Mouse (Mus musculus) midbrain, embryonic 13.5 days (tissue): Measurements from ENCODE around the gene Hoxd3. TPM values are rescaled to one million over a fixed set of nuclear protein-coding genes. Genes with fewer than 3 reads are reported as not detected.

Source experiments
- ATAC-seq: fragments of 200-750 bp; cut with Nextera tagmentation; 2 replicates; pipeline ENCODE4 v1.8.0; 2017; ENCODE audit warnings: mild to moderate bottlenecking, moderate TSS enrichment, moderate library complexity
- H3K27ac ChIP-seq: fragments of 300-500 bp; sonication (generic); 2 replicates; pipeline ENCODE4 v1.5.1; 2015; ENCODE audit warnings: inconsistent platforms, mild to moderate bottlenecking, moderate library complexity
- H3K27me3 ChIP-seq: fragments of 300-500 bp; sonication (generic); 2 replicates; pipeline ENCODE4 v1.6.1; 2015; ENCODE audit warnings: mild to moderate bottlenecking, inconsistent platforms
- H3K36me3 ChIP-seq: fragments of 300-500 bp; sonication (generic); 2 replicates; pipeline ENCODE4 v1.6.1; 2015; ENCODE audit warnings: mild to moderate bottlenecking, inconsistent platforms
- H3K4me1 ChIP-seq: fragments of 300-500 bp; sonication (generic); replicated peaks from 2 replicates; pipeline ENCODE4 v1.6.1; 2015; ENCODE audit warnings: inconsistent platforms
- H3K4me2 ChIP-seq: fragments of 300-500 bp; sonication (generic); replicated peaks from 2 replicates; pipeline ENCODE4 v1.6.1; 2015; ENCODE audit warnings: moderate library complexity, mild to moderate bottlenecking, inconsistent platforms
- H3K4me3 ChIP-seq: fragments of 300-500 bp; sonication (generic); replicated peaks from 2 replicates; pipeline ENCODE4 v1.5.1; 2015; ENCODE audit warnings: mild to moderate bottlenecking, inconsistent platforms
- H3K9ac ChIP-seq: fragments of 300-500 bp; sonication (generic); replicated peaks from 2 replicates; pipeline ENCODE4 v1.6.1; 2015; ENCODE audit warnings: mild to moderate bottlenecking, inconsistent platforms
- H3K9me3 ChIP-seq: fragments of 300-500 bp; sonication (generic); 2 replicates; pipeline ENCODE4 v1.6.1; 2016; ENCODE audit warnings: mild to moderate bottlenecking, inconsistent platforms
- WGBS: fragments of 180-500 bp; shearing (Covaris S2); methylation state at CpG from one replicate; pipeline ENCODE4 v1.1.7; 2015; 5-methylcytosine and 5-hydroxymethylcytosine counted together
- polyA plus RNA-seq: library from polyadenylated mRNA; unstranded; fragments of >200 nt; fragmentation: Nextera tagmentation; extraction: Ambion mirVana; gene quantifications from 2 replicates; pipeline ENCODE4 v1.2.1, GENCODE M21; 2015

Gene Hoxd3
- polyA plus RNA-seq, 1 experiment from 2014 or later, result 0.17 TPM

GRCm38 (mm10) chr2:74672481-74673362 is 39.0 kb upstream of the Hoxd3 start:
- peak overlapping the region; percentile 50 for H3K4me2 ChIP-seq
- no peak overlapping the region for H3K27ac ChIP-seq
- H3K36me3 ChIP-seq, result no peaks in the 10 kb centered on the region
- no peak overlapping the region for H3K9ac ChIP-seq
- peaks cover 12% of the 10 kb centered on the region for H3K4me1 ChIP-seq
- under 1% methylated on average over 40 of the region's 40 CpGs for WGBS
- H3K27me3 ChIP-seq, result peaks cover 99% of the 10 kb centered on the region
- peak overlapping the region; percentile 28 for H3K4me3 ChIP-seq
- ATAC-seq, result peak; percentile 74
- H3K9me3 ChIP-seq, result no peaks in the 10 kb centered on the region

DNA sequence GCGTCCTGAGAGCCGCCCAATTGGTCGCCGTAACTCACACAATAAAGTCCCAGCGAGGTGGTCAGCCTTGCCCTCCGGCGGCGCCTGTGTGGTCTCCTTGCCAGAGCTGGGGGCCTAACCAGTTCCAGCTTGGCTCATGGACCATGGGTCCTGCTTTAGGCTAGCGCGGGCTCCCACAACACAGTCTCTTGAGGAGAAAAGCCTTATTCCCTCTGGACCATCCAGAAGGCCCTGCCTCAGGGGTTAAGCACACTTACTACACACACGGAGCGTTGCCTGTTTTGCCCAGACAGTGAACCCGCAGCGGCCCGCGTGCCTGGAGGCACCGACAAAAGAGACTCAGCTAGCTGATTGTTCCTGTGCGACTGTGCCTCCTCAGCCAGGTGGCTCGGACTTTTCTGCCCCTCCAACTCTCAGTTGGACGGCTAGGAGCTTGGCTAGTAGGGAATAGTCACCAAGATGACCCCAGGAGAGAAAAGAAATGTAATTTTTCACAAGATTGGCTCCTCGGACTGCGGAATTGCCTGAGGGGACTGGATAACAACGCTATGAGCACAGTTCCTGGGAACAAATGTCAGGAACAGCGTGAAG is 37.8 kb upstream of the Hoxd3 start:
- H3K4me2 ChIP-seq, result no peak overlapping the region
- no peak overlapping the region for H3K4me3 ChIP-seq
- ATAC-seq, result 0 out of 2 replicates have a peak, but pooled peaks have one; percentile 45
- no peak overlapping the region for H3K27ac ChIP-seq
- no peaks in the 10 kb centered on the region for H3K36me3 ChIP-seq
- no peak overlapping the region for H3K9ac ChIP-seq
- H3K4me1 ChIP-seq, result peaks cover 4% of the 10 kb centered on the region
- H3K9me3 ChIP-seq, result no peaks in the 10 kb centered on the region
- H3K27me3 ChIP-seq, result peaks cover 99% of the 10 kb centered on the region
- WGBS, result 1% methylated on average over 24 of the region's 24 CpGs

DNA sequence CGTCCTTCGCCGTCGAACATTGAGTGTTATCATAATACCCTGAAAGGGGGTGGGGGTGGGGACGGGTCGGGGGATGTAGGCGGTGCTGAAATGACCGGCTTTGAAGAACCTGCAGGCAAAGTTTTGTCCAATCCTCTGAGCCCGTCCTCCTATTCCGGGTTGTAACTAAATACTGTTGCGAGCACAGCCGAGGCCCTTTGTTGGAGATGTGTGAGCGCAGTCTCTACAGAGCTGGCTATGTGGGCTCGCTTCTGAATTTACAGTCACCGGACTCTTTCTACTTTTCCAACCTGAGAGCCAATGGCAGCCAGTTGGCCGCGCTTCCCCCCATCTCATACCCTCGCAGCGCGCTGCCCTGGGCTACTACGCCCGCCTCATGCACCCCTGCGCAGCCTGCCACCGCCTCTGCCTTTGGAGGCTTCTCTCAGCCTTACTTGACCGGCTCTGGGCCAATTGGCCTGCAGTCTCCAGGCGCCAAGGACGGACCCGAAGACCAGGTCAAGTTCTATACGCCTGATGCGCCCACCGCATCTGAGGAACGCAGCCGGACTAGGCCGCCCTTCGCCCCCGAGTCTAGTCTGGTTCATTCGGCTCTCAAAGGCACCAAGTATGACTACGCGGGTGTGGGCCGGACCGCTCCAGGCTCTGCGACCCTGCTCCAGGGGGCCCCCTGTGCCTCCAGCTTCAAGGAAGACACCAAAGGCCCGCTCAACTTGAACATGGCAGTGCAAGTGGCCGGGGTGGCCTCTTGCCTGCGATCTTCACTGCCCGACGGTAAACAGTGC is 36.7 kb upstream of the Hoxd3 start, which contains the start of gene Hoxd12:
Gene Hoxd12, plus strand, starts transcription at position 133 of the 785 bp plus-strand sequence.
- Histone ChIP-seq H3K9me3 (no peaks in the 10 kb centered on the region), H3K27ac (no peak within 1 kb of the TSS), H3K27me3 (peaks cover 99% of the 10 kb centered on the region), H3K4me1 (peaks cover 4% of the 10 kb centered on the region), H3K36me3 (no peaks in the 10 kb centered on the region), H3K4me2 (no peak within 1 kb of the TSS), H3K4me3 (no peak within 1 kb of the TSS), H3K9ac (no peak within 1 kb of the TSS)
- 2% methylated on average over 47 of the region's 47 CpGs for WGBS
- ATAC-seq, result no peak

GRCm38 (mm10) chr2:74675666-74676282 is 36.0 kb upstream of the Hoxd3 start:
- H3K4me3 ChIP-seq, result no peak overlapping the region
- H3K27ac ChIP-seq, result no peak overlapping the region
- H3K36me3 ChIP-seq, result no peaks in the 10 kb centered on the region
- H3K27me3 ChIP-seq, result peaks cover 100% of the 10 kb centered on the region
- no peaks in the 10 kb centered on the region for H3K9me3 ChIP-seq
- no peak overlapping the region for H3K4me2 ChIP-seq
- H3K4me1 ChIP-seq, result peaks cover 4% of the 10 kb centered on the region
- ATAC-seq, result no peak
- WGBS, result 5% methylated on average over 23 of the region's 24 CpGs
- H3K9ac ChIP-seq, result no peak overlapping the region

GRCm38 (mm10) chr2:74676376-74677052 is 35.2 kb upstream of the Hoxd3 start:
- Histone ChIP-seq H3K4me2 (no peak overlapping the region), H3K9me3 (no peaks in the 10 kb centered on the region), H3K9ac (no peak overlapping the region), H3K4me3 (no peak overlapping the region), H3K36me3 (no peaks in the 10 kb centered on the region), H3K4me1 (peaks cover 4% of the 10 kb centered on the region), H3K27ac (no peak overlapping the region), H3K27me3 (peaks cover 100% of the 10 kb centered on the region)
- no peak for ATAC-seq
- WGBS, result 2% methylated on average over 9 of the region's 9 CpGs

DNA sequence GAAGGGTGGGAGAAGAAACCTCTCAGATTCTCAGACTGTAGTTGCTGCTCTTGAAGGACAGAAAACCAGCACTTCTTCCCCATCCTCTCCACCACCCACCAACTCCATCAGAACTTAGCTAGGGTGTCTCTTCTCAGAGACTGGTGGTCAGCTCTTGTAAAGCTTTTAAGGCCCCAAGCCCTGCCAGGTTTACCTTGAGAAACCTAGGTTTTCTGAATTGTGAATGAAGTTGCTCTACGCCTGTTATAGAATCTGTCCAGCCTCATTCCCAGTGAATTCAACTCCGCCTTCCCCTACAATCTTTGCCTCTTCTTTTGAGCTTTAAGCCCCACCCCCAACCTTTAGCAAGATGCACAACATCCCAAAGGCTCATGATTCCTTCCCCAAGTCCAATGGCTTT is 34.6 kb upstream of the Hoxd3 start:
- Histone ChIP-seq H3K9ac (no peak overlapping the region), H3K4me2 (no peak overlapping the region), H3K4me3 (no peak overlapping the region), H3K4me1 (peaks cover 9% of the 10 kb centered on the region), H3K9me3 (no peaks in the 10 kb centered on the region), H3K36me3 (no peaks in the 10 kb centered on the region), H3K27ac (no peak overlapping the region), H3K27me3 (peaks cover 100% of the 10 kb centered on the region)
- ATAC-seq, result no peak
- WGBS, result 10% methylated on average over 2 of the region's 2 CpGs

DNA sequence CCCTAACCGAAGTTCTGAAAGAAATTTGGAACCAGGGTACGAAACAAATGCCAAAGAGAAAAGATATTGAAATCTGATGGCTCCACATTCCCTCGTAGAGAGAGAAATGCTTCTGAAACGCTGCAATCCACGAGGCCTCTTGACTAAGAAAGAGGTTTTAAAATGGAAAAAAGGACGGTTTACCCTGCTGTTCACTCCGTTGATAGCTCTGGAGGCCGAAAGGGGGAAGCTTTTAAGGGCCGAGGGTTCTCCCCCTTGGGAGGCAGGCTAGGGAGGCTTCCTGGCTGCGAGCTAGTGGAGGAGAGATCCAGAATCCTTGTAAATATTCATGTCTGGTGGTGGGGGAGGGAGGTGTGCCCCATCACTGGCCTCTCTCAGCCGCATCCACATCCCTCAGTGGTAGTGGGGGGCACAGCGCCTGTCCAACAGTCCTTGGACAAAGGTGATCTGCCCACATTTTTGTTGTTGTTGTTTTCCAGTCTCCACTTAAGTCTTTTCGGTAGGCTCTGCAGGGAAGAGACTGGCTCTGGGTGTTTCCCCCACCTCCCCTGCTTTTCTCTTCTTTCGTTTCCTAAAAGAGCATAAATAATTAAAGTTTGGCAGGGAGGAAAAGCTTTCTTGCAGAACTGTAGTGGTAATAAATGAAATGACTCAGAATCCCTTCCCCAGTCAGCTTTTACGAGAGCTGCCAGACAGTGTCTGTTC is 32.7 kb upstream of the Hoxd3 start, which contains the start of gene Hoxd11:
Gene Hoxd11, plus strand, starts transcription at position 667 of the 705 bp plus-strand sequence.
- no peak for ATAC-seq
- peaks cover 100% of the 10 kb centered on the region for H3K27me3 ChIP-seq
- peaks cover 13% of the 10 kb centered on the region for H3K4me1 ChIP-seq
- H3K4me2 ChIP-seq, result no peak within 1 kb of the TSS
- no peak within 1 kb of the TSS for H3K9ac ChIP-seq
- H3K9me3 ChIP-seq, result no peaks in the 10 kb centered on the region
- no peaks in the 10 kb centered on the region for H3K36me3 ChIP-seq
- H3K27ac ChIP-seq, result no peak within 1 kb of the TSS
- WGBS, result 1% methylated on average over 15 of the region's 15 CpGs
- no peak within 1 kb of the TSS for H3K4me3 ChIP-seq

GRCm38 (mm10) chr2:74679596-74679971 is 32.1 kb upstream of the Hoxd3 start:
- Histone ChIP-seq H3K4me3 (no peak overlapping the region), H3K36me3 (no peaks in the 10 kb centered on the region), H3K9me3 (no peaks in the 10 kb centered on the region), H3K4me1 (peaks cover 13% of the 10 kb centered on the region), H3K27me3 (peaks cover 100% of the 10 kb centered on the region), H3K9ac (no peak overlapping the region), H3K27ac (no peak overlapping the region), H3K4me2 (no peak overlapping the region)
- ATAC-seq, result no peak
- WGBS, result under 1% methylated on average over 26 of the region's 26 CpGs

DNA sequence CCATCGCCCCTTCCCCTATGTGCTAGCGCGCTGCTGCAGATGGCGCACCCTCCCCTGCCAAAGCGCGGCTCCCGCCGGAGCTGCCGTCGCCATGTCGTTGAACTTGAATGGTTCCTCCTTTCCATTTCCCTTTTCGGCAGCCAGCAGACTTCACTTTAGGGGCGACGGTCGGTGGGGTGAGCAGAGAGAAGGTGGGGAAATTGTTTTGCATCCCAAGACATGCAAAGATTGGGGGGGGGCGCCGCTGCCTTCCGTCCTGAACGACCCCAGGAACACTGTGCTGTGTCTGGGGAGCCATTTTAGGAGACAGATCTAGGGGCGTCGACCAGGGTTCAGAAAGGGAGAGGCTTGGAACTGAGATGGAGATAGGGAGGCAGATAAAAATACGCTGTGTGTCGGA is 31.7 kb upstream of the Hoxd3 start:
- no peak for ATAC-seq
- Histone ChIP-seq H3K9ac (no peak overlapping the region), H3K4me3 (no peak overlapping the region), H3K4me2 (no peak overlapping the region), H3K27me3 (peaks cover 100% of the 10 kb centered on the region), H3K27ac (no peak overlapping the region), H3K4me1 (peaks cover 13% of the 10 kb centered on the region), H3K36me3 (no peaks in the 10 kb centered on the region), H3K9me3 (no peaks in the 10 kb centered on the region)
- 1% methylated on average over 23 of the region's 23 CpGs for WGBS

DNA sequence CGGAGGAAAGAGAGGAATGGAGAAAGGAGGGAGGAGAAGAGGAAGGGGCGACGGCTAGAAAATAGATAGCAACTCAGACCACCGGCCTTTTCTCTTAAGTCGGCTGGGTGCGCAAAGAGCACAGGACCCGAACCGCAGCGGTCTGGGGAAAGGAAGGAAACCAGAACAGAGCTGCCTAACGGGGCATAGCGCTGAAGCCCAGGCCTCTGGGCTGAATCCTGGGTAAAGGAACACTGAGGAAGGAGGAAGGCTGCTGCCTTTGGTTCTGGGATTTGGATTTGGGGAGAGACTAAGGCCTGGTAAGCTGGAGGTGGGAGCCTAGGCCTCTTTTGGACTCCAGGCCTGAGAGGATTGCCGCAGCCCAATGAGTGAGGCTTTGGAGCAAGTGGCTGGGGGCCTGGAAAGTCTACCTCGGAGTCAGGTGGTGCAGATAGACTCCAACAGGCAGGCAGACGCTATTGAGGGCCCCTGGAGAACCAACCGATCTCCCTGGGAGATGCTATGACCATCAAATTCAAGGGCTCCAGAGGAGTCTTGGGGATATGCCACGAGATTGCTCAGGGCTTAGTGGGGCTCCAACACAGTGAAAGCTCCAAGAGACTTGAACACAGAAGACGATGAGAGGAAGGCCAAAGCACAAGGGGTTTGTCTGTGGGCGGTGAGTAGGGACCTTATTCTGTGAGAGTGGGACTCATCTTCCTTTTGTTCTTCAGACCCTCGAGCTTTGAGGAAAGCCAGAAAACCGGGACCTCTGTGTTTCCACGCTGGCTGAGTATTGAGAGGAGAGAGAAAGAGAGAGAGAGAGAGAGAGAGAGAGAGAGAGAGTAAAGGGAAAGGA is 30.9 kb upstream of the Hoxd3 start:
- Histone ChIP-seq H3K4me1 (peaks cover 13% of the 10 kb centered on the region), H3K27me3 (peaks cover 100% of the 10 kb centered on the region), H3K9ac (no peak overlapping the region), H3K27ac (no peak overlapping the region), H3K9me3 (no peaks in the 10 kb centered on the region), H3K4me2 (no peak overlapping the region), H3K36me3 (no peaks in the 10 kb centered on the region), H3K4me3 (no peak overlapping the region)
- no peak for ATAC-seq
- under 1% methylated on average over 21 of the region's 21 CpGs for WGBS
